Mouse (Mus musculus): ENCODE data around the gene Large1.
"Not testable (repeated sequence)": the region's sequence is repeated elsewhere in the genome, so short reads cannot be mapped to it uniquely, and the experiment has no call there.

Gene Large1

DNA sequence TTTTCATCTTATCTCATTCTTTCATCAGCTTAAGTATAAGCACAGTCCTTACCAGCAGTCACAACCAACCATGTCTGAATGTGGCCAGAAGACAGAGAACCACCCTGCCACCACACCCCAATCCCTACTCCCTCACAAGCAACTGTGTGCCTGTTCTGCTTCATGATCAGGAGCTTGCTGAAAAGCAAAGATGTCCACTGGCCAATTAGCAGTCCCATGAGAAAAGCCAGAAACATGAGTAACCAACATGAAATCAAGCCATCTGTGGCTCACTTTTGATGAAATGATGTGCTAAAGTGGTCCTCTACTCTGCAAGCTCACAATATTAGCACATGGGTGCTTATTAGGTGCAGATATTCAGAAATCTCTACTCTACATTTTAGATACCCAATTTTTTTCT lies 57.8 kb downstream of the Large1 start:
- no peak for DNase-seq (ENCODE audit: low spot score in 2 of 2)

DNA sequence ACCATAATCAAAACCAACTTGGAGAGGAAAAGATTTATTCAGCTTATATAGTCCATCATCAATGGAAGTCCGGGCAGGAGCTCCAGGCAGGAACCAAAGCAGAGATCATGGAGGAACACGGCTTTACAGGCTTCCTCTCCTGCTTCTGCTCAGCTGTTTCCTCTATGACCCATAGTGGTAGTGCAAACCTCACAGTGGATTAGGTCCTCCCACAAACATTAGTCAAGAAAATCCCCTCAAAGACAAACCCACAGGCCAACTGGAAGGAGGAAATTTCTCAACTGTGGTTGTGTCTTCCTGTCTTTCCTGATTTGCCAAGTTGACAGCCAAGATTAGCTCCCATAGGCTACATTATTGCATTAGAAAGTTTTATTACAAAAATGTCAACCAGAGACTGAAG lies 59.7 kb downstream of the Large1 start:
- DNase-seq (ENCODE audit: low spot score in 2 of 2), result no peak

DNA sequence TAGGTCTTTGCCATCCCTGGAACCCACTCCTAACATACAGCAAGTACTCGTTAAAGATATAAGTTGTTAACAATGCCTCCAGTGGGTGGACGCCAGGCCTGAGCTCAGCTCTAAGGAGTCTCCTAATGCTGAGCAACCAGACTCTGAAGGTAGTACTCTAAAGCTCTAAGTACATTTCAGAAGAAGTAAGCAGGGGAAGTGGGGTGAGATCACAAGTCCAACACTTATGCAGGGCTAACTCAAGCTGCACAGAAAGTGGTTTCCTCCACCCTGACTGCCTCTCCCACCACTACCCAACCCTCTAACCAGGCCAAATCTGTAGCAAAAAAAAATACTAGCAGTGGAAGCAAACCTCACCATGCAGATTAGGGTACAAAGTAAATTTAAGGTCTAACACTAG lies 61.7 kb downstream of the Large1 start:
- DNase-seq (ENCODE audit: low spot score in 2 of 2), result no peak

DNA sequence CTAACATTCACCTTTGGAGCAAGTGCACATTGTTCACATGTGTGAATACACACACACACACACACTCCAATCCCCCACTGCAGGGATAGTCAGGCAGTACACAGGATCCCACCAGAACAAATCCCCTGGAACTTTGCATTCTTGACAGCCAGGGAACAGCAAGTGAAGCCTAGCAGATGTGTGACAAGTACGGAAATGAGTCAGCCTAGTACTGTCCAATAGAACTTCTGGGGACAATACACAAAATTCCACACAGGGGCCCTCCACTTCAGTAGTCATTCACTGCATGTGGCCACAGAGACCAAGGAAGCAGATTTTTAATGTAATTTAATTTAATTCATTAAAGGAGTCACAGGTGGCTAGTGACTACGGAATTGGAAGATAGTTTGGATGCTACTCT lies 62.7 kb downstream of the Large1 start:
- DNase-seq (ENCODE audit: low spot score in 2 of 2), result peak; percentile 11 to 36

DNA sequence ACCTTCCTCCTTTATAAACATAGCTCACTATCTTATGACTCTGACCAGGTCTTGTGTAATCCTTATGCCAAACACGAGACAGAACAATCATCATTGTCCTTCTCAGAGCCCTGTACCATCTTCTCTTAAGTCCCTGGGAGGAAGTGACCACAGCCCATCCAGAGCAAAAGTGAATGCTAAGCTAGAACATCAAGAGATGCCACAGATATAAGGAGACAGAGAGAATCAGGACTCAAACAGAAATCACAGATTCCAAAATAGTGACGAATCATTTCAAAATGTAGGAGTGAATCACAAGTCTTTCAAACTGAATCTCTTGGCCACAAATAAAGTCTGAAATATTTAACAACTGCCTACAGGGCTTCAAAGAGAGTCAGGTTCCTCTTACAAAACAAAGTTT lies 63.5 kb downstream of the Large1 start:
- DNase-seq (ENCODE audit: low spot score in 2 of 2), result no peak

DNA sequence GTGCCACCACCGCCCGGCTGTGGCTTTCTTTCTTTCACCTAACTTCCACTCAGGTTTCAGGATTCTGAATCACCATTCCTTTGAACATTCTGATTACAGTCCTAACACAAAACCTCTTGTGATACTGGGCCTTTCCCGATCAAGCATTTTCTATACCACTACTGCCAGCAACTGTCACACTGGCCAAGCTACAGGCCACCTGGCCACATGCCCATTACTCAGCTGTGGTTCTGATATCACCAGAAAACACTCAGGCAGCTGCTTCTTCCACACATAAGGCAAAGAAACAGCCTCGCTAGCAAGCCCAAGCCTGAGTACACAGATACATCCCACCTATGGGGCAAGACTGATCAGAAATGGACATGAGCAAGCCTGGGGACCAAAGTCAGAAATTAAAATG lies 71.3 kb downstream of the Large1 start:
- DNase-seq (ENCODE audit: low spot score in 2 of 2), result peak; percentile 14 to 49

DNA sequence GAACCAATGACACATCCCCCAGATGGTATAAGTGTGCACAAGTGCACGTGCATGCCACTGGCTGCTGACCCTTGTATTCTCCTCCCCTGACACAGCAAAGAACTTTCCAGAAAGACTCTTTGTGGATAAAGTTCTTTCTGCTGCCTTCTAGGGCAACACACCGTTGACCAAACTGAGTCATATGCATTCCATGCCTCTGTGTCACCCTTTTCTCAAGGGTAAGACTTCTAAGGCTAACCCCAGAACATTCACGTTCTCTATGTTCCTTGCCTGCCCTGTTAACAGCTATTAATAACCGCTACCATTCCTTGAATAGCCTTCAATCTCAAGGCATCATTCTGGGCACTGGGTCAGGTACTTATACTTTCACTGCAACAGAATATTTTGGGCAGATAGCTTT lies 77.3 kb downstream of the Large1 start:
- no peak for DNase-seq (ENCODE audit: low spot score in 2 of 2)

DNA sequence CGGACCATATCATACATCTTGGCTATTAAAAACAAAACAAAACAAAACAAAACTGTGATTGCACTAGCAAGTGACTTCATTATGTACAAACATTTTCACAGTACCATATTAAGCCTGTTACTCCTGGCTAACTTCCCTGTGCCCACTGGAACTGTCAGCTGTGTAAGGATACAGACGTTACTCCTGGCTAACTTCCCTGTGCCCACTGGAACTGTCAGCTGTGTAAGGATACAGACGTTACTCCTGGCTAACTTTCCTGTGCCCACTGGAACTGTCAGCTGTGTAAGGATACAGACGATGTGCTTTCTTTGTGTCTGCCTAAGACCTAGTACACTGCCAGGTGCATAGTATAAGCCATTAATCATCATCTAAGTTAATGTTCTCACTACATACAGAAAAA lies 77.9 kb downstream of the Large1 start:
- DNase-seq (ENCODE audit: low spot score in 2 of 2), result not testable (repeated sequence)

DNA sequence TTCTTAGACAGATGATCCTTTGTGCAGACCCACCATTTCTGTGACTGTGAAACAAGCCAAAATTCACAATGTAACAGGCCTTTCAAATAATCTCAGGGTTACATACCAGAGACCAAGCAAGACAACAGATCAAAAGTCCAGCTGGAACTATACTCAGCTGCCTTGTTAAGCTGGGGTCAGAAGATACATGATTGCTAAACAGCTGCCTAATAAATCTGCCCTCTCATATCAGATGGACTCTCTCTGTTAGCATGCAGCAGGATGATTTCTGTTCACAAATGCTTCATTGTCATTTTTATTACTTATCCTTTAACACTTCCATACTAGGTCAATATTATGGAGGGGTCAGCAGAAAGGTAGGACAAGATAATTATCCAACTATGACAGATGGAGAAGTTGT lies 80.2 kb downstream of the Large1 start:
- no peak for DNase-seq (ENCODE audit: low spot score in 2 of 2)

DNA sequence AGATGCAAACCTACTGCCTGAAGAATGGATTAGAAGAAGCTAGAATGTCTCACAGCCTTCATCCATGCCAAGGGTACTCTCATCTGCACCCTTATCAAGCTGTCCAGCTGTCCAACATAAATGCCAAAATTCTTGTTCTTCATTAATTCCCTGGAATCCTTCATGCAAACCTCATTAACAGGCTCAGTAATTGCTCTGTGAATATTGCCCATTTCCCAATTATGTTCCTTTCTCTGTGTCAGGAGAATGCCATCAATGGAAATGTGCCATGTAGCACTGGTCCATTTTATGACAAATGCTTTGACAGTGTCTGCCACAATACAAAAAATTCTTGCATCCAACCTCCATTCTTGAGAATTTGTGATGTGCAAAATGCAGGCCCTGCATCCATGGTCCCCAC lies 82.3 kb downstream of the Large1 start:
- DNase-seq (ENCODE audit: low spot score in 2 of 2), result no peak

DNA sequence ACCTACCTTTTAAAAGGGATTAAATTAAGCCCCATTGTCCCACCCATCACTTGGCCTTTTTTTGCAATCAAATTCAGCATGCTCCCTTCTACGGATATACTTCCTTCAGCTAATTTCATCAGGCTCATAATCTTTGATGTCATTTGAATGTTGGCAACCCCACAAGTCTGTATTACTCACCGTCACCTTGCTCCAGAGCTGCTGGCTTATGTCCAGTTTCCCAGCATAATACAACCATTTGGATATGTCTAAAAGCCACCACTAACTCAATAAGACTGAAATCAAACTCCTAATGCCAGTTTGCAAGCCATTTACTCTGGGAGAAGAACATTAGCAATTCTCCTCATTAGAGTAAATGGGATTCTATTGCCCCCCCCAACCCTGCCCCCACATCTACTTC lies 95.4 kb downstream of the Large1 start:
- DNase-seq (ENCODE audit: low spot score in 2 of 2), result no peak

DNA sequence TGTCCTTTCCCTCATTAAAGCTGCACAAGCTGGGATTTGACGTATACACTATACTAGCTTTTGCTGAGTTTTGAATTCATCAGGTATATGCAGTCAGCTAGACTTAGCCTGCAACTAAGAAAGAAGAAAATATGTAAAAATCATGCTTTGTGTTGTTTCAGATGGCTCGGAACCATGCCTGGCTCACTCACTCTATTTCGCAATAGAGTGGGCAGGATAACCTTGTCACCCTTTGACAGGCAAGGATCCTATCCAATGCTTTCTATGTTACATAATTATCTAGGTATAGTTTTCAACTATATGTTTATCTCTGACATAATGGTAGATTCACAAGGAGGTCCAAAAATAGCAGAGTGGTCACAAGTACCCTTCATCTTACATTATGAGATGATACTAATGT lies 109.2 kb downstream of the Large1 start:
- no peak for DNase-seq (ENCODE audit: low spot score in 2 of 2)

DNA sequence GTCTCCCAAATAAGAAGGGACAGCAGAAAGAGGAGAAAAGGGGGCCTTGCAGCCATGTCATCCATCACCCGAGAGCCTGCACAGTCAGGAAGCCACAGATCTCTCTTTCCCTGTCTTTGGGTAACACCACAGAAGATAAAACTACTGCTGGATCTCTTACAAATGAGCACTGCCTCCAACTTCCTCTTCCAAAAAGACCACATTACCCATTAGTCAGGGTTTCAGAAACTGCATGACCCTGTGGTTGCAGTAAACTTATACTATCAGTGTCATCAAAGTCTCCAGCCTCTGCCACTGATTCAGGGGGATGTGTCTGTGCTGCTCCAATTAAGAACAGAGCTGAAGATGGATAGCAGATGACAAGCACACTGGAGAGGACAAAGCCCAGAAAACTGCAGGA lies 111.3 kb downstream of the Large1 start:
- DNase-seq (ENCODE audit: low spot score in 2 of 2), result no peak

DNA sequence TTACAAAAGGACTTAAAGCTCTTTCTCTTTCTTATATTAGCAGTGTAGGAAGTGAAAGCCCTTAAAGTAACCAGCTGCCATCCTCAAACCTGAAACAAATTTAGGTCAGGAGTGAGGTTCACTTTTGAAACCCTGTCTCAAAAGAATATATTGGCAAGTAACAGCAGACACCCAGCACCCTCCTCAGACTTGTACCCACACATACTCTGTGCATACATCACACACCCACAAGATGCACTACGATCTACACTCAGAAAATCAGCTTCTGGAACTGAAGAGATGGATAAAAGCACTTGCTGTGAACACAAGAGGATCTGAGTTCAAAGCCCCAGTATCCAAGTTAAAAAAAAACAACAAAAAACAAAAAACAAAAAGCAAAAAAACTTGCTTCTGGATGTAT lies 119.1 kb downstream of the Large1 start:
- no peak for DNase-seq (ENCODE audit: low spot score in 2 of 2)

DNA sequence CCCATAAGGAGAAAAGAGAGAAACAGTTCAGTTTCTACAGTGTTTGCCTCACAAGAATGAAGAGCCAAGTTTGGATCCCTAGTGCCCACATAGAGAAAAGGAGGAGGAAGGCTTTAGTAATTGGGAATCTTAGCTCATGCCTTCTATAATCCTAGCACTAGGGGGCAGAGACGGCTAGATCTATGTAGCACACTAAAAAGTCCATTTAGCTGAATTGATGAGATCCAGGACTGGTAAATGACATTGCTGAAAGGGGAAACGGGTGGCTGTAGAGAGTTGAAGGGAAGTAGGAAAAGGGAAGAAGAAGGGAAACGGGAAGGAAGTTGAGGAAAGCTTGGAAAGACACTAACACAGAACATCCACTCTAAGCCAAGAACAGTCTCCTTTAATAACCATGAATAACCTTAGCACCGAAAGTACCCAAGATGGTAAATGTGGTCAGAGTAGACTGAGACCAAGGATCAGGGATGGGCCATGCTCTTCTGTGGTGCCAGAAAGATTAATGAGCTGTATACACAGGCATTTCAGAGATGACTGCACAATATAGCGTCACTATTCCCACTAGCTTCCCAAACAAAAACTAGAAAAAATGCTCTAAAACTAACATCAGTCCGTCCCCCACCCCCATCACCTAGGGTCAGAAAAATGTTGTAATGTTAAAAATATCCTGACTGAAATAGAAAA lies 119.8 kb downstream of the Large1 start:
- peak; percentile 26 to 60 for DNase-seq (ENCODE audit: low spot score in 2 of 2)

DNA sequence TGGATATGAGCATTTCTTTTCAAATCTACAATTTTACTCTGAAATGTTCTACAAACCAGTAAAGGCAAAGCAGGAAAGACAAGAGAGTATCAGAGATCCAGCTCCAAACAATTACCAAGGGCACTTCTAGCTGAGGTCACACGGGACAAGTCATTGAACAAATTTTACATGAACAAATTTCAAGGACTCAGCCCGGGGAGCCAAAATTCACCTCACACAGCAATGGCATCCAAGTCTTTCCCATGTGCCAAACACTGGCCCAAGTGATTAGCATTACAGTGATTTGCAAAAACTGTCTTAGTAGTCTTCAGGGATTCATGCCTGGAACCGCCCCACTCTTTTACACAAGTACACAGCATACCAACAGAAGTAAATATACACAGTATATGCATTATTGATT lies 126.5 kb downstream of the Large1 start:
- DNase-seq (ENCODE audit: low spot score in 2 of 2), result peak in 1 of 2 experiments; percentile 17

DNA sequence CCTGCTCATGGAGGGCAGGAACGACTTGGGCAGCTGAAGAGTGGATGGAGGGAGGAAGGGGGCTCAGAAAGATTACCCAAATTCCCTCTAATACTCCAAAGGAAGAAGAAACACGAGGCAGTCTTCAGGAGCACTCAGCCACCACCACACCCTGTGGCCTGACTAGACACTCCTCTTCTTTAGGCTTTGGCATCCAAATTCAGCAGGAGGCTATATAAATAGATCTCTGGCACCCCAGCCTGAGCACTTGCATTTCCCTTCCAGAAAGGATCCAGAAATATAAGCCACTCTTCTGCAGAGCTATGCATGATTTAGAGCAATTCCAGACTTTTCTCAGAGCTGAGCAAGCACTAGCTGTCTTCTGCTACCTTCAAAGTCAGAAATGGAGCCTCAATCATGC lies 127.7 kb downstream of the Large1 start:
- DNase-seq (ENCODE audit: low spot score in 2 of 2), result peak in 1 of 2 experiments; percentile 8

DNA sequence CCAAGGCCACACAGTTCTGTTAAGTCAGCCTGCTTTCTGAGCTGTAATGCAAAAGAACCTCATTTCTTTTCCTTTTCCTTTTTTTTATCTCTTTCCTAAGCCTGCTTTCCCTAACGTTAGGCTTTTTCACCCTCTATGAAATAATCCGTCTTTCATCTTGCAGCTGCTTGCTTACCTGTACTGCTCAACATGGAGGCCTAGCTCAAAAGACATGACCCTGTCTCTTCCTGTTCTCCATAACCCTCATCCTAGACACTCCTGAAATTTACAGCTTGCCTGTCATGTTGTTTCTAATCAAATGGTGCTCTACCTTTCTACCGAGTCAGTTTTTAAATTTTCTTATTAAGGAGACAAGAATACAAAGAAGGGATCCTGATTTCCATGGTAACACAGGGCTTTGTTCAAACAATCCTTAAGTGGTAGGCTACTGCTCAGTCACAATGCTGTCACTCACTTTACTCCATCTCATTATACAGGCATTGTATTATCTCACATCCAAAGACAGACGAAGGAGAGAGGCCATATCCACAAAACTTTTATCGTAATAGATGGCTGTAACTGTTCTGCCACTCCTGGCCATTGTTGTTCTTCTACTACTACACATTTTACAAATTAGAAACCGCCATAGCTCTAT lies 134.0 kb downstream of the Large1 start:
- DNase-seq (ENCODE audit: low spot score in 2 of 2), result no peak

DNA sequence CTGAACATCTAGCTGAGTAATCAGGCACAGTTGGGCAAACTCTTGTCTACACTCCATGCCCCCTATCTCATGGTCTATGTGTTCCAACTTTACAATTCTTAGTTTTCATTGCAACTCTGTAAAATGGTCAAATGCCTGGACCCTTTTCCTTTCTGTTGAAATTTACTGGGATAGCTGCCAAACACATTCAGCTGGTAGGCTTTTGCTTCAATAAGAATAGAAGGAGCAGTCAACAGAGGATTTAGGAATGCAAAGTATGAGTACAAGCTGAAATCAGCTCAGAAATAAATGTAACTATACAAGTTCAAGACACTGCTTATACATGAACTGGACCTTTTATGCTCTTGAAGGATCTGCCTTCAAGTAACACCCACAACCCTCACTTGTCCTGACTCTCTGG lies 146.5 kb downstream of the Large1 start:
- no peak for DNase-seq (ENCODE audit: low spot score in 2 of 2)

DNA sequence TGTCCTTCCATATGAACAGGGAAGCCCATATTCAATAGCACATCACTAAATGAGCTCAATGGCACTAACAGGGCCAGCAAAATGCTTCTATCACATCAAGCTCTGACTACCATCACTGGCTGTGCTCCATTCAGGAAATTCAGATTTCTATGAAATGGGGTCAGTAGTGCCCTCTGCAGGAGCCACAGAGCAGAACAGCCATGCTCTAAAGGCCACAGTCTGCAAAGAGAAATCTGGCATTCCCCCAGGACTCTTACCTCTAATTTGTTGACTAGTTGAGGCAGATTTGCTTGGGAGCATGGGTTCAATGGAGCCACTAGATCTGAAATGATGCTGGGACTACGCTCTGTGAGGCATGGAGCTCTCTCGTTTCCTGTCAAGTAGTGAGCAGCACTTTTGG lies 151.5 kb downstream of the Large1 start:
- DNase-seq (ENCODE audit: low spot score in 2 of 2), result no peak

DNA sequence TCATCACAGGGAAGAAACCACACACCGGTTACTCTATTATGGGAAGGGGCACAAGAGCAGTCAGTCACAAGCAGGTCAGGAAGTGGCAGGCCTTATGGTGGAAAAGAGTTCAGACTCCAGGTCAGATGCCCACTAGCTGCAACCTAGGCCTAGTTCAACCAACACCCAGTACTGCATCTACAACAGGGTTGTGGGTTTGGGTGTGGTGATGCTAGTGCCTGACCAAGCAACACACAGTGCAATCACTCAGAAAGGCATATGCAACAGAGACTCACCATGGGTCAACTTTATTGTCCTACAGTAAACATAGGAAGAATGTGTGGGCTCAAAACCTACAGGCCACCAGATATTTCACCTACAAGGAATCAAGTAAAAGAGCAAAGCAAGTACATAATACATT lies 155.6 kb downstream of the Large1 start:
- DNase-seq (ENCODE audit: low spot score in 2 of 2), result no peak

DNA sequence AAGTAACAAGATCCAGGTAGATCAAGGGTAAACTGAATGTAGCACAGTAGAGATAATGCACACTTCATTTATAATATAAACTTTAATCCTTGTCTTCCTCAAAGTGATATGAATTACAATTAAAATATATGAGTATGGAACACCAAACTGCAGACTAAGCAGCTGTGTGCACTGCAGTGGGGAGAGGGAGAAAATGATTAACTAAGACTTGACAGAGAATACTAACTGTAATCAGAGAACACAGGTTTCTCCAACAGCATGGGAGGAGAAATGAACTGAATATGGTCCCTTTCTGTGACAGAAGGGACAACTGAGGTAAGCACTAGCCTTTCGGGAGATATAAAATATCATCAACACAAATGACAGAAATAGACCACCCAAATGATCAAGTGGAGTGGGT lies 164.7 kb downstream of the Large1 start:
- no peak for DNase-seq (ENCODE audit: low spot score in 2 of 2)

DNA sequence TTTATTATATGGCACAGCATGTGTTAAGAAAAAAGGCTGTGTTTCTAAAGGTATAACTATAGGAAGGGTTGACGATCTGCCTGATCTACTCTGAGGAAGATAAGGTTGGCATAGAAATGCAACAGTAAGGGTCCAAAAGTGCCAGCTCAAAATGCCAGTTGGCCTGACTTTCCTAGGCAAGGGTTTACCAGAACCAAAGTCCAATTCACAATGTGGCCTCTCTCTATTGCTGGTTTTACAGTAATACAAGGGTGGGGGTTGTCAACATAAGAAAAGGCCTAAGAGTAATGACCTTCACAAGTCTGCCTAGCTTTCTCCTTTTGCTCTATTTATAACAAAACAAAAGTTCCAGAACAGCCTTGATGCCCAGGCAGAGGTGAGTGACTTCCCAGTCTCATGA lies 166.0 kb downstream of the Large1 start:
- no peak for DNase-seq (ENCODE audit: low spot score in 2 of 2)

DNA sequence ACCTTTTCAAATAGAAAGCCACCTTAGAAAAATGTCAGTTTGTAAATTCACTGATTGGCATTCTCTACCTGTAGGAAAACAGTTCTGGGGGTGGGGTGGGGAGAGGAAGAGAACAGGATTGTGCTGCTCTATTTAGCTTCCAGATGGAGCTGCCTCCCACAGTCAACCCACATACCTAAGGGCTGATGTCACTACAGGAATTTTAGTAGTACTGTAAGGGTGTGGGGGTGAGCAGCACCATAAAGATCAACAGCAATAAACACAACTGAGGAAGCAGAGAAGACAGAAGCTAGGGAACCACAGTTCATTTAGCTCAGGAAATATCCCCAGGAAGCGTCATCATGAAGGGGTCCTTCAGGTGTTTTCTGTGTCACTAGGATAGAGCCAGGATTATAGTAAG lies 174.9 kb downstream of the Large1 start:
- no peak for DNase-seq (ENCODE audit: low spot score in 2 of 2)
